Mouse (Mus musculus) cerebellum, postnatal 10 days (tissue): Measurements from ENCODE around the gene Krt33b.

Source experiments
- DNase-seq, 2 experiments: peaks; one replicate each; pipeline ENCODE4 v3.0.0; 2021; ENCODE audit warnings: mixed read lengths in 2 of 2

Gene Krt33b

GRCm38 (mm10) chr11:99993620-99994383 lies 35.9 kb downstream of the Krt33b start, which contains the start of gene Krtap17-1:
TSS of gene Krtap17-1 (minus strand) at chr11:99993994.
- peak; percentile 51 to 59 for DNase-seq

GRCm38 (mm10) chr11:99990571-99990970 lies 39.1 kb downstream of the Krt33b start:
- no peak for DNase-seq

GRCm38 (mm10) chr11:99989881-99990405 lies 39.7 kb downstream of the Krt33b start:
- no peak for DNase-seq

- DNase-seq = no peak
Observed at GRCm38 (mm10) chr11:99988530-99988929, 41.1 kb downstream of the Krt33b start.

GRCm38 (mm10) chr11:99986180-99986647 lies 43.5 kb downstream of the Krt33b start, which contains the start of gene Krtap16-1:
TSS of gene Krtap16-1 (minus strand) at chr11:99986597.
- DNase-seq = no peak

- DNase-seq = peak; percentile 87
Observed at GRCm38 (mm10) chr11:99985291-99986092, 44.2 kb downstream of the Krt33b start.

- no peak for DNase-seq
Observed at GRCm38 (mm10) chr11:99983442-99983841, 46.2 kb downstream of the Krt33b start.

- no peak for DNase-seq
Observed at GRCm38 (mm10) chr11:99982731-99983130, 46.9 kb downstream of the Krt33b start.

- DNase-seq = no peak
Observed at GRCm38 (mm10) chr11:99978953-99979352, 50.7 kb downstream of the Krt33b start, which contains the start of gene Krtap29-1. TSS of gene Krtap29-1 (minus strand) at chr11:99979053.
